Mouse (Mus musculus): ENCODE measurements at regions not wholly inside any gene's neighbourhood (a gene's known extent, or its start where the extent isn't known, plus 50 kb on each side); places are given as distances from the start of the nearest gene placed in this dataset.

DNA sequence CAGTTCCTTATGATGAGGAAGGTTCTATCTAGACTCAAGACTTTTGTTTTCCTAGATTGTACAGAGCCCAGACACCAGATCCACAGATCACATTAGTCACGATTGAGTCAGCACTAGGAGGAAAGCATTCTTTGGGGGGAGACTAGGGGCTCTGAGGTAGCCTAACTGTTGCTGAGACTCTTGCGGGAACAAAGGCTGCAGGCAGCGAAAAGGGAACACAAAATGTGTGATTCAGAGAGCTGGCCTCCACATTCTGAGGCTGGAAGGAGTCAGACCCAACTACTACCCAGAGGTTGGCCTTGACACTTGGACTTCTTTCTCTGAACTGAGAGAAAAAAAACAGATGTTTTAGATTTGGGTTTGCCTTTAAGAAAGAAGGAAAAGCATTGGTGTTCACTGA, 66.5 kb upstream of the Tspan2 start:
- no peak for DNase-seq (ENCODE audit: extremely low spot score in 1 of 2, low spot score in 2 of 2)
- intact Hi-C loops (cut with DNase I) = no loop called here
- TF ChIP-seq CTCF (IDR thresholded peaks at IDR 0.05) = no peak
- Histone ChIP-seq H3K4me3 (no peak overlapping the region), H3K27ac (no peak overlapping the region)

DNA sequence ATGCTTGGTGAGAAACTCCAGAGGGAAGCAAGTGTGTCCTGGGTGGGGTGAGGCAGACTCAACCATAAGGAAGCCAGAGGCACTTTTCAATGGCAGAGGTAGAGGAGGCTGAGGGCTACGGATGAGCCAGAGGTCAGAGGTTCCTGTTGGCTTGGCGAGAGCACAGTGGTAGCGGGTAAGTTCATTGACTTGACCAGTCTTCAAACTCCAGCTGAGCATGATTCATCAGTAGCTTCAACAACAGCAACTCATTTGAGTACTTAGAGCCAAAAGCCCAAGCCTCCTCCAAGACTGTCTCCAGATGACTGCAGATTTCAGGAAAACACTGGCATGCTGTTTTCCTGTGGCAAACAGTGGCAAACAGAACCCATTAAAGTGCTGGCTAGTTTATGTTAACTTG, 65.8 kb upstream of the Tspan2 start:
- H3K27ac ChIP-seq = no peak overlapping the region
- DNase-seq (ENCODE audit: extremely low spot score in 1 of 2, low spot score in 2 of 2) = no peak
- TF ChIP-seq CTCF (IDR thresholded peaks at IDR 0.05) = no peak
- intact Hi-C loops (cut with DNase I) = no loop called here
- H3K4me3 ChIP-seq = no peak overlapping the region

DNA sequence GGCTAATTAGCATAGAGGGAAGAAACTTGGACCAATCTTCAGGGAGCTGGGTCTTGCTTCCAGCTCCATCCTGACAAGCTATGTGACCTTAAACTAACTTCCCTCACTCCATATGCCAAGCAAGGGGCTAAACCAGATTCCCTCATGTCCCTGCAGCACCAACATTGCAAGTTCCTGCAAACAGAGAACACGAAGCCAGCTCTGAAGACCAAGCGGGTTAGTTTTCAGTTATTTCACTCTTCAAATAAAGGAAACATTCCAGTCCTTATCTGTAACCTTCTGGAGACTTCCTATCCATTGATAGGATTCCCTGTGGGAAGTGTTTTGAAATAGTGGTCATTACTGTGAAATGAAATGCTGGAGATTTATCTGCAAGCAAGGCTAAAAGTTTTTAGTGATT, 64.4 kb upstream of the Tspan2 start:
- intact Hi-C loops (cut with DNase I) = no loop called here
- TF ChIP-seq CTCF (IDR thresholded peaks at IDR 0.05) = no peak
- no peak overlapping the region for H3K4me3 ChIP-seq
- no peak for DNase-seq (ENCODE audit: extremely low spot score in 1 of 2, low spot score in 2 of 2)
- H3K27ac ChIP-seq = no peak overlapping the region

DNA sequence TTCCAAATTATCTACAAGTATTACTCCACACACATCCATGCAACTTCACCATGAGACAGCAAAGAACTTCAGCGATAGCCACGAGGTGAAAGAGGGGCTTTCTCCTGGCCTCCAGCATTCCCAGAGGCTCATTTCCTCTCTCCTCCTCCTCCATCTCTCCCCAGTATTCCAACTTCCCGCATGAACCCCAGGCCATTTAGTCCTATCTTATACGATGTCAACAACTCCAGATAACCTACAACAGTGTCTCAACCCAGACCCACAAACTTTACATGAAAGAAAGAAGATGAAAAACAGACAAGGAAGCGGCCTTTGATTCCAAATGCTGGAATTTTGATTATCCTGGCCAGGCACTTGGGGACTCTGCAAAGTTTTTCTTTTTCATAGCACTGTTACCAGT, 63.8 kb upstream of the Tspan2 start:
- intact Hi-C loops (cut with DNase I) = no loop called here
- DNase-seq (ENCODE audit: extremely low spot score in 1 of 2, low spot score in 2 of 2) = no peak
- H3K4me3 ChIP-seq = no peak overlapping the region
- TF ChIP-seq CTCF (IDR thresholded peaks at IDR 0.05) = no peak
- H3K27ac ChIP-seq = no peak overlapping the region

DNA sequence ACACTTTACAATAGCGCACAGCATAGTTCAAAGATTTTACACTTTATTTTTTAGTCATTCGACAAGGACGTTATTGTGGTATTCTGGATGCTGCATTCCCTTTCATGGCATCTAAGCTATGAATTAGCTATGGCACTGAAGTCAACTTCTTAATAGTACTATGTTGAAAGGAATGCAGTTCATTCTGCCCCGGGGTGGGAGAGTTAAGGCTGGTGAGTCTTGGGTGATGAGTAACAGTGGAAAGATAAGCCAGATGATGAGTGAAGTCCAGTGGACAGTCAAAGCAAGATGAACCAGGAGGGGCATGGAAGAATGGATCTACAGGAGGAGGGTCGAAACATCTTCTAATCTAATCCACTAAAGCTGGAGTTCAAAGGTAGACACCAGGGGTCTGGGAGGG, 63.4 kb upstream of the Tspan2 start:
- Histone ChIP-seq H3K4me3 (no peak overlapping the region), H3K27ac (no peak overlapping the region)
- no peak for DNase-seq (ENCODE audit: extremely low spot score in 1 of 2, low spot score in 2 of 2)
- no peak for TF ChIP-seq CTCF (IDR thresholded peaks at IDR 0.05)
- intact Hi-C loops (cut with DNase I) = no loop called here

DNA sequence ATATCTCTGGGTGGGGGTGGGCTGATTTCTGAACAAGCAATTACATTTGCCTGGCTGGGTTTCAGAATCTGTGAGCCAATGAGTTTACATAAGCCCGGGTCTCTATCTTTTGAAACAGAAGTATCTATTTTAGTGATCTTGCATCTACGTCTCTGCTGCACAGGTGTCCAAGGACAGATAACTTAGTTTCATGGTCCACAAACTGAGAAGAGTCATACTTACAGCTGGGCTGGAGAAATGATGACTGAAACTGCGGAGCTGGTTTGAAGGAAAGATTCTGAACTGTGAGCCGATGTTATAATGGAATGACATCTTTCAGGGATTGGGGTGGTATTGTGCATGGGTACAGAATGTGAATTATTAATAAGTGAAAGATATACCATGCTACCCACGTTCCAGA, 60.8 kb upstream of the Tspan2 start:
- no peak for DNase-seq (ENCODE audit: extremely low spot score in 1 of 2, low spot score in 2 of 2)
- no peak overlapping the region for H3K4me3 ChIP-seq
- no peak overlapping the region for H3K27ac ChIP-seq
- TF ChIP-seq CTCF (IDR thresholded peaks at IDR 0.05) = no peak
- intact Hi-C loops (cut with DNase I) = no loop called here

DNA sequence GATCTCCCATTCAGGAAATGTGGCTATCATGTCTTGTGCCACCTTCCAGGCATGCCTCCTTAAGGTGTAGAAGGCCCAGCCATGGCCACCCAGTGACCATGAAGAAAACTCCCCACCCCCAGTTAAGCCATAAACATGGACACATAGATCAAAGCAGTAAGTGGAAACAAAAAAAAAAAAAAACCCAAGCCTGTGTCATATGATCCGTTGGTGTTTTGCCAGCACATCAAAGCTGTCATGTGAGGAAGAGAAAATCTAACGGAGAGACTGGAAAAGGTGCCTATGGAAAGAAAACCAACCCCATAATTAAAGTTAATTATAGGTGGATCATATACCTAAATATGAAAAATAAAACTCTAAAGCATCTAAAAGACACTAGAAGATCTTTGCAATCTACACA, 60.3 kb upstream of the Tspan2 start:
- Histone ChIP-seq H3K4me3 (no peak overlapping the region), H3K27ac (no peak overlapping the region)
- no peak for TF ChIP-seq CTCF (IDR thresholded peaks at IDR 0.05)
- DNase-seq (ENCODE audit: extremely low spot score in 1 of 2, low spot score in 2 of 2) = no peak
- intact Hi-C loops (cut with DNase I) = no loop called here

DNA sequence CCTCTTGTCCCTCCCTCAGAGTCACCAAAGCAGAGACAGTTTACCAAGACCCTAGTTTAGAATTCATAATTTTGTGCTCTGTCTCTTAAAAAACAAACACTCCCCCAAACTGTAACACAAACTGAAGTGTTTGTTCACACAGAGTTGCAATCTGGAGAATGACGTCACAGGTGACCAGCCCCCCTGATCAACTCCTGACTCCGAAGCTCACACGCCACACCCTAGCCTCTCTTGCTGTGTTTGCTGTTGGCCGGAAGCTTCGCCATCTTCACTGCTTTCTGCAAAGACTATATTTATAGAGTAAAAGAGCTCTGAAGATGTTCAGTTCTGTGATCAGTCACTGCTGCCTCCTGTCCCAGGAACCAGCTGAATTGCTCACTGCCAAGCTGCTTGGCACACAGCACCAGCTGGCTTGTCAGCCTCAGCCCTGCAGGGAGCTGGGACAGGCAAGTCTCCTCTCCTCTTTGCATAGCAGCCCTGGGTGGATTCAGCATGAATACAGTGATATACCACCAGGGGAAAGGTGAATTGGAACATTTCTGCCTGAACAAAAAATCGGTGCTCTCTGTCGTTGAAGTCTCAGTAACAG, 57.3 kb upstream of the Tspan2 start:
- DNase-seq (ENCODE audit: extremely low spot score in 1 of 2, low spot score in 2 of 2) = peak; percentile 56 to 60
- TF ChIP-seq CTCF (IDR thresholded peaks at IDR 0.05) = no peak; the same call in 1 of the 2 replicates
- peak overlapping the region; percentile 53; the same call in 1 of the 2 replicates for H3K27ac ChIP-seq
- no peak overlapping the region for H3K4me3 ChIP-seq
- intact Hi-C loops (cut with DNase I) = no loop called here

DNA sequence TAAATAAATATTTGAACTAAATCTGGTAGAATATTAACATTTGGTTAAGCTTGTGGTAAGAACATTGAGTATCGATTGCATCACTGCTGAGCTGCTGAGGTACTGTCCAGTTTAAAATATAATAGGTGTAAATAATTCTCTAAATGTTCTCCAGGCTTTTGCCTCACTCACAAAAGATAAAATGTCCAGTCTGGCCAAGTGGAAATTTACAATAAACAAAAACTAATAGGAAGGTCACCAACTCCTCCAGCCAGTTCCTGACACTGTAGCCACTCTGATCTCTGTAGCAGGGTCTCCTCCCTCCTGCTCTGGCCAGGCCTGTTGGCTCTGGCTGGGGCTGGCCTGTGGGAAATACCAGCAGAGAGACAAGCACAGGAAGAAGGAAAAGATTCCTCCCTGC, 55.8 kb upstream of the Tspan2 start:
- no peak for DNase-seq (ENCODE audit: extremely low spot score in 1 of 2, low spot score in 2 of 2)
- Histone ChIP-seq H3K4me3 (no peak overlapping the region), H3K27ac (no peak overlapping the region)
- no peak for TF ChIP-seq CTCF (IDR thresholded peaks at IDR 0.05)
- intact Hi-C loops (cut with DNase I) = no loop called here

DNA sequence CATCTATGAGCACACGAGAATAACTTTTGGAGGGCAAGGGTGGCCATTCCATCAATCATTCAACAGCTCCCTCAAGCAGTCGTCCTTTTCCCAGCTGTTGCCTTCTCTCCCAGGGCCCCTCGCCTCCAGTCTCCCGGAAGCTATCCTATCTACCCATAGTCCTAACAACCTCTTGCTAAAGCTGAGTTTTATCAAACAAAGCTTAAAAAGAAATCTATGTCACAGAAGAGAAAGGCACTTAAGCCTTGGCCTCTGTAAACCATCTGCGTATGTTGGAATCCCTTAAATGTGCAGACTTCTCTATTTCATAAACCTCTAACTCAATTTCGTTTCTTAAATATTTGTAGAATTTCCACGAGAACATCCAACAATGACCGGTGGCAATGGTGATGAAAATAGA, 51.9 kb upstream of the Tspan2 start:
- intact Hi-C loops (cut with DNase I) = no loop called here
- H3K27ac ChIP-seq = no peak overlapping the region
- no peak for DNase-seq (ENCODE audit: extremely low spot score in 1 of 2, low spot score in 2 of 2)
- no peak for TF ChIP-seq CTCF (IDR thresholded peaks at IDR 0.05)
- no peak overlapping the region for H3K4me3 ChIP-seq

DNA sequence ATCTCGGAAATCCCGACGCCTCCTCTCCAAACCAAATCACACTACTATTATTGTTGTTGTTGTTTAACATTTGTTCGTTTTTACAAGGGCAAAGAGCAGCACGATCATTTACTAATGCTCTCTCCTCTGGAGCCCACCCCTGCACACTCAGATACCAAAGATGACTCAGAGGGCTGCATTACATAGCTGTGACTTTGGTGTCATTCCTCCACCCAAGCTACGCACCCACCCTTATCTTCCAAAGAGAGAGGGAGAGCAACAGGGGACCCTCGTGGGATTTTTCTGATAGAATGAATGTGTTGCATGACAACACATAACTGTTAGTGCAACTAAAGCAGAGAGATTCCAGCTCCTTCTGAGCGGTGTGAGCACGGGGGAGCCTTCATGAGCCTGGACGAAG, 50.8 kb upstream of the Tspan2 start:
- no peak overlapping the region for H3K4me3 ChIP-seq
- H3K27ac ChIP-seq = no peak overlapping the region
- no peak for DNase-seq (ENCODE audit: extremely low spot score in 1 of 2, low spot score in 2 of 2)
- intact Hi-C loops (cut with DNase I) = no loop called here
- no peak for TF ChIP-seq CTCF (IDR thresholded peaks at IDR 0.05)

All from left cerebral cortex, adult 2 months (tissue).